Mouse (Mus musculus): ENCODE data around the gene Zmiz1. TPM values are rescaled to one million over a fixed set of nuclear protein-coding genes. Genes with fewer than 3 reads are reported as not detected.

Zmiz1 gene
- polyA plus RNA-seq, 1 experiment, result 22.5 TPM

GRCm38 (mm10) chr14:25710073-25710472 is 251.1 kb downstream of the Zmiz1 start:
- Histone ChIP-seq H3K27ac (ENCODE audit: insufficient read depth, low read length) (no peak overlapping the region), H3K4me1 (ENCODE audit: control insufficient read depth, insufficient read depth, low read length) (no peaks in the 10 kb centered on the region), H3K27me3 (ENCODE audit: control insufficient read depth, insufficient read depth, low read length, poor library complexity, severe bottlenecking) (no peaks in the 10 kb centered on the region), H3K4me3 (ENCODE audit: low read depth, low read length) (no peak overlapping the region), H3K9ac (ENCODE audit: low read depth, poor library complexity, severe bottlenecking) (no peak overlapping the region), H3K9me3 (replicated peaks; ENCODE audit: control insufficient read depth, insufficient read depth, low read length, poor library complexity, severe bottlenecking) (no peaks in the 10 kb centered on the region), H3K36me3 (ENCODE audit: control insufficient read depth, insufficient read depth, low read length, poor library complexity, severe bottlenecking) (no peaks in the 10 kb centered on the region)
- TF ChIP-seq POLR2A (IDR thresholded peaks at IDR 0.05; ENCODE audit: insufficient read depth, low read length) (no peak), EP300 (IDR thresholded peaks at IDR 0.05; ENCODE audit: insufficient read depth, low read depth, low read length) (no peak), CTCF (IDR thresholded peaks at IDR 0.05; ENCODE audit: low read depth, low read length) (no peak)

GRCm38 (mm10) chr14:25710681-25711080 is 251.7 kb downstream of the Zmiz1 start:
- H3K27ac ChIP-seq (ENCODE audit: insufficient read depth, low read length), result no peak overlapping the region

DNA sequence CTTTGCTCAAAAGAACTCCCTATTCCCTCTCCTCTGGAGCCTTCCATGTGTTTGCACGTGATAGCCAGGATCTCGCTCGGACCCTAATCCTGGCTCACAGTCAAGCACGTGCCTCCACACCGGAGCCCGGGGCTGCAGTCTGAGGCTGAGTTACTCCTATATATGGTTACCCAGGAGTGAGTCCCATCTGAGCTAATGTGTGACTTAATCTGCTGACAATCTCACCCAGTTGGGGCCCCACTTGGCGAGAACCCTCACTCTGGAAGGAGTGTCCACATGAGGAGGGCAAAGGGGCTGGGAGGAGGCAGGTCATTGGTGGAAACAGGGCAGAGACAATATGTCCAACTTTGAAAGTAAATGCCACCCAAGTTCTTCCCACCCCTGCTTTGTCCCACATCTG is 252.2 kb downstream of the Zmiz1 start:
- Histone ChIP-seq H3K9ac (ENCODE audit: low read depth, poor library complexity, severe bottlenecking) (no peak overlapping the region), H3K4me3 (ENCODE audit: low read depth, low read length) (no peak overlapping the region), H3K27me3 (ENCODE audit: control insufficient read depth, insufficient read depth, low read length, poor library complexity, severe bottlenecking) (no peaks in the 10 kb centered on the region), H3K36me3 (ENCODE audit: control insufficient read depth, insufficient read depth, low read length, poor library complexity, severe bottlenecking) (no peaks in the 10 kb centered on the region), H3K4me1 (ENCODE audit: control insufficient read depth, insufficient read depth, low read length) (no peaks in the 10 kb centered on the region), H3K27ac (ENCODE audit: insufficient read depth, low read length) (no peak overlapping the region), H3K9me3 (replicated peaks; ENCODE audit: control insufficient read depth, insufficient read depth, low read length, poor library complexity, severe bottlenecking) (no peaks in the 10 kb centered on the region)
- TF ChIP-seq POLR2A (IDR thresholded peaks at IDR 0.05; ENCODE audit: insufficient read depth, low read length), result no peak
- TF ChIP-seq EP300 (IDR thresholded peaks at IDR 0.05; ENCODE audit: insufficient read depth, low read depth, low read length), result no peak
- TF ChIP-seq CTCF (IDR thresholded peaks at IDR 0.05; ENCODE audit: low read depth, low read length), result no peak

More at GRCm38 (mm10) chr14:25710681-25711080, 251.7 kb downstream of the Zmiz1 start:
- Histone ChIP-seq H3K9ac (ENCODE audit: low read depth, poor library complexity, severe bottlenecking) (no peak overlapping the region), H3K4me1 (ENCODE audit: control insufficient read depth, insufficient read depth, low read length) (no peaks in the 10 kb centered on the region), H3K27me3 (ENCODE audit: control insufficient read depth, insufficient read depth, low read length, poor library complexity, severe bottlenecking) (no peaks in the 10 kb centered on the region), H3K36me3 (ENCODE audit: control insufficient read depth, insufficient read depth, low read length, poor library complexity, severe bottlenecking) (no peaks in the 10 kb centered on the region), H3K4me3 (ENCODE audit: low read depth, low read length) (no peak overlapping the region), H3K9me3 (replicated peaks; ENCODE audit: control insufficient read depth, insufficient read depth, low read length, poor library complexity, severe bottlenecking) (no peaks in the 10 kb centered on the region)
- TF ChIP-seq POLR2A (IDR thresholded peaks at IDR 0.05; ENCODE audit: insufficient read depth, low read length), result no peak
- no peak for TF ChIP-seq EP300 (IDR thresholded peaks at IDR 0.05; ENCODE audit: insufficient read depth, low read depth, low read length)
- TF ChIP-seq CTCF (IDR thresholded peaks at IDR 0.05; ENCODE audit: low read depth, low read length), result no peak

GRCm38 (mm10) chr14:25711602-25712001 is 252.6 kb downstream of the Zmiz1 start:
- no peak overlapping the region for H3K9ac ChIP-seq (ENCODE audit: low read depth, poor library complexity, severe bottlenecking)
- H3K9me3 ChIP-seq (replicated peaks; ENCODE audit: control insufficient read depth, insufficient read depth, low read length, poor library complexity, severe bottlenecking), result no peaks in the 10 kb centered on the region
- H3K27ac ChIP-seq (ENCODE audit: insufficient read depth, low read length), result no peak overlapping the region
- no peaks in the 10 kb centered on the region for H3K4me1 ChIP-seq (ENCODE audit: control insufficient read depth, insufficient read depth, low read length)
- H3K36me3 ChIP-seq (ENCODE audit: control insufficient read depth, insufficient read depth, low read length, poor library complexity, severe bottlenecking), result no peaks in the 10 kb centered on the region
- H3K27me3 ChIP-seq (ENCODE audit: control insufficient read depth, insufficient read depth, low read length, poor library complexity, severe bottlenecking), result no peaks in the 10 kb centered on the region
- no peak overlapping the region for H3K4me3 ChIP-seq (ENCODE audit: low read depth, low read length)
- TF ChIP-seq POLR2A (IDR thresholded peaks at IDR 0.05; ENCODE audit: insufficient read depth, low read length) (no peak), EP300 (IDR thresholded peaks at IDR 0.05; ENCODE audit: insufficient read depth, low read depth, low read length) (no peak), CTCF (IDR thresholded peaks at IDR 0.05; ENCODE audit: low read depth, low read length) (no peak)

DNA sequence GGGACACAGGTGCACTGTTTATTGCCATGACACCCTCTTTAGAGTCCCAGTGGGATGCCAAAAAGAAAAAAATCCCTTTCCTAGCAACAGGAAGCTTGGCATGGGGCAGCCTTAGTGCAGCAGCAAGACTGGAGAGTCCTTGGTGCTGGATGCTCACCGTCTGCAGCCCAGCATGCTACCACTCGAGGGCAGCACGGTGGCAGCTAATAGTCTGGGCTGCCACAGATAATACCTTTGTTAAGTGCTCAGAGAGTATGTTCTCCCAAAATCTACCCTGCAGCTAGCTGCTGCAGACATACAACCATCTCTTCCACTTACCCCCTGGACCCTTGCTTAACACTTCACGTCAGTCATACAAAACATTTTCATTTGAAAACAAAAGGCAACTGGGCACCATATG is 254.5 kb downstream of the Zmiz1 start:
- no peaks in the 10 kb centered on the region for H3K9me3 ChIP-seq (replicated peaks; ENCODE audit: control insufficient read depth, insufficient read depth, low read length, poor library complexity, severe bottlenecking)
- no peaks in the 10 kb centered on the region for H3K36me3 ChIP-seq (ENCODE audit: control insufficient read depth, insufficient read depth, low read length, poor library complexity, severe bottlenecking)
- TF ChIP-seq EP300 (IDR thresholded peaks at IDR 0.05; ENCODE audit: insufficient read depth, low read depth, low read length), result no peak
- TF ChIP-seq CTCF (IDR thresholded peaks at IDR 0.05; ENCODE audit: low read depth, low read length), result peak; percentile 56
- TF ChIP-seq POLR2A (IDR thresholded peaks at IDR 0.05; ENCODE audit: insufficient read depth, low read length), result no peak
- H3K4me3 ChIP-seq (ENCODE audit: low read depth, low read length), result no peak overlapping the region
- H3K27me3 ChIP-seq (ENCODE audit: control insufficient read depth, insufficient read depth, low read length, poor library complexity, severe bottlenecking), result no peaks in the 10 kb centered on the region
- H3K9ac ChIP-seq (ENCODE audit: low read depth, poor library complexity, severe bottlenecking), result no peak overlapping the region
- no peak overlapping the region for H3K27ac ChIP-seq (ENCODE audit: insufficient read depth, low read length)
- H3K4me1 ChIP-seq (ENCODE audit: control insufficient read depth, insufficient read depth, low read length), result no peaks in the 10 kb centered on the region

Other genes starting within 250 kb of the Zmiz1 start
- 41.1 and 42.2 TPM in 2 replicates for gene Ppif, start 235.0 kb downstream of the Zmiz1 start, polyA plus RNA-seq (2011; ENCODE audit: insufficient read depth, insufficient read length, low read depth, missing spikeins)